Mouse (Mus musculus) liver, embryonic 16.5 days (tissue): ENCODE measurements around the gene Nol4l. TPM values are rescaled to one million over a fixed set of nuclear protein-coding genes. Genes with fewer than 3 reads are reported as not detected.
"Not testable (repeated sequence)": the region's sequence is repeated elsewhere in the genome, so short reads cannot be mapped to it uniquely, and the experiment has no call there.

Experiments used
- ATAC-seq: fragments of 200-750 bp; cut with Nextera tagmentation; 2 replicates; pipeline ENCODE4 v1.8.0; 2017; ENCODE audit warnings: low read depth, mild to moderate bottlenecking, moderate number of reproducible peaks, moderate library complexity
- H3K27ac ChIP-seq: fragments of 300-500 bp; sonication (generic); 2 replicates; pipeline ENCODE4 v1.5.1; 2014; ENCODE audit warnings: mild to moderate bottlenecking, low read length
- H3K27me3 ChIP-seq: fragments of 300-500 bp; sonication (generic); 2 replicates; pipeline ENCODE4 v1.6.1; 2014; ENCODE audit warnings: low read depth, low read length, mixed read lengths; ENCODE audit not compliant: control insufficient read depth, insufficient read depth
- H3K36me3 ChIP-seq: fragments of 300-500 bp; sonication (generic); 2 replicates; pipeline ENCODE4 v1.6.1; 2014; ENCODE audit warnings: mild to moderate bottlenecking; ENCODE audit not compliant: control insufficient read depth, insufficient read depth
- H3K4me1 ChIP-seq: fragments of 300-500 bp; sonication (generic); 2 replicates; pipeline ENCODE4 v1.6.1; 2014; ENCODE audit warnings: low read depth, low read length, mixed read lengths; ENCODE audit not compliant: control insufficient read depth
- H3K4me2 ChIP-seq: fragments of 300-500 bp; sonication (generic); 2 replicates; pipeline ENCODE4 v1.6.1; 2014; ENCODE audit warnings: low read depth, low read length, mixed read lengths
- H3K4me3 ChIP-seq: fragments of 300-500 bp; sonication (generic); 2 replicates; pipeline ENCODE4 v1.5.1; 2014; ENCODE audit warnings: low read depth, mild to moderate bottlenecking, low read length
- H3K9ac ChIP-seq: fragments of 300-500 bp; sonication (generic); 2 replicates; pipeline ENCODE4 v1.6.1; 2014; ENCODE audit warnings: low read depth, low read length
- H3K9me3 ChIP-seq: fragments of 300-500 bp; sonication (generic); replicated peaks from 2 replicates; pipeline ENCODE4 v1.6.1; 2016; ENCODE audit warnings: low read length; ENCODE audit not compliant: control insufficient read depth
- WGBS: fragments of 180-500 bp; shearing (Covaris S2); extraction: QIAGEN DNeasy Blood & Tissue Kit; methylation state at CpG from one replicate; pipeline ENCODE4 v1.1.7; 2014; ENCODE audit not compliant: insufficient replicate concordance; 5-methylcytosine and 5-hydroxymethylcytosine counted together
- polyA plus RNA-seq: library from polyadenylated mRNA; unstranded; fragments of >200 nt; fragmentation: Nextera tagmentation; extraction: Ambion mirVana; gene quantifications from 2 replicates; pipeline ENCODE4 v1.2.1, GENCODE M21; 2015

Nol4l gene
- polyA plus RNA-seq, 1 experiment from 2014 or later, result 4.3 TPM

DNA sequence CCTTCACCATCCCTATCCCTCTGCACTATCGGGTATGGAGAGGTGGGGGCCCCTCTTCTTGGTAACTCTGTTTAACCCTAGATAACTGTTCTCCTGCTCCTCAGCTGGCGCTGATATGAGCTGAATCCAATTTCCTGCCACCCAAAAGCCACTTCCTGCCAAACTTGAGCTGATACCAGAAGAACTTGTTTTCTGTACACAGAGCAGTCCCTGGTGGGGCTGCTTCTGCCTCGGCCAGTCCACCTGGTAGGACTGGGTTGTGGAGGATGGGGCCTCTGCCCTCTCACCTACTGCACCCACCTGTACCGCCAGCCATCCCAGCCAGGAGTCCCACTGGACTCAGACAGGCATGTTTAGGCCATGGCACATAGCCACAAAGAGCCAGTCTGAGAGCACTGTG, 34.0 kb downstream of the Nol4l start:
- 32% methylated on average over 4 of the region's 4 CpGs for WGBS
- peak overlapping the region; percentile 34 for H3K4me2 ChIP-seq
- H3K36me3 ChIP-seq, result no peaks in the 10 kb centered on the region
- 0 out of 2 replicates have a peak overlapping the region, but pooled peaks have one; percentile 1 for H3K4me3 ChIP-seq
- H3K9me3 ChIP-seq, result no peaks in the 10 kb centered on the region
- no peaks in the 10 kb centered on the region for H3K27me3 ChIP-seq
- H3K27ac ChIP-seq, result peak overlapping the region; percentile 95
- ATAC-seq, result peak; percentile 74
- H3K9ac ChIP-seq, result peak overlapping the region; percentile 55
- peaks cover 68% of the 10 kb centered on the region for H3K4me1 ChIP-seq

- Histone ChIP-seq H3K4me2 (peak overlapping the region; percentile 34), H3K27ac (peak overlapping the region; percentile 95), H3K4me1 (peaks cover 72% of the 10 kb centered on the region), H3K4me3 (0 out of 2 replicates have a peak overlapping the region, but pooled peaks have one; percentile 1), H3K9ac (peak overlapping the region; percentile 94)
- peak; percentile 58 for ATAC-seq
- WGBS, result 23% methylated on average over 4 of the region's 4 CpGs
- H3K27me3 ChIP-seq, H3K9me3 ChIP-seq, H3K36me3 ChIP-seq: not testable (repeated sequence)
Measured at GRCm38 (mm10) chr2:153495391-153495790, 34.4 kb downstream of the Nol4l start.

- H3K9ac ChIP-seq, result peak overlapping the region; percentile 94
- 13% methylated on average over 9 of the region's 9 CpGs for WGBS
- peaks cover 79% of the 10 kb centered on the region for H3K4me1 ChIP-seq
Measured at GRCm38 (mm10) chr2:153494293-153494811, 35.4 kb downstream of the Nol4l start.

GRCm38 (mm10) chr2:153493781-153494292, 35.9 kb downstream of the Nol4l start:
- peak; percentile 59 for ATAC-seq
- H3K9ac ChIP-seq, result peak overlapping the region; percentile 94
- H3K4me2 ChIP-seq, result peak overlapping the region; percentile 98
- H3K4me1 ChIP-seq, result peaks cover 77% of the 10 kb centered on the region
- H3K4me3 ChIP-seq, result peak overlapping the region; percentile 77
- H3K27me3 ChIP-seq, result no peaks in the 10 kb centered on the region
- no peaks in the 10 kb centered on the region for H3K9me3 ChIP-seq
- WGBS, result 1% methylated on average over 5 of the region's 6 CpGs
- peak overlapping the region; percentile 95 for H3K27ac ChIP-seq
- H3K36me3 ChIP-seq, result no peaks in the 10 kb centered on the region

More at GRCm38 (mm10) chr2:153494293-153494811, 35.4 kb downstream of the Nol4l start:
- peak overlapping the region; percentile 98 for H3K4me2 ChIP-seq
- H3K36me3 ChIP-seq, result no peaks in the 10 kb centered on the region
- H3K9me3 ChIP-seq, result no peaks in the 10 kb centered on the region
- peak overlapping the region; percentile 77 for H3K4me3 ChIP-seq
- no peaks in the 10 kb centered on the region for H3K27me3 ChIP-seq
- peak; percentile 8 for ATAC-seq
- H3K27ac ChIP-seq, result peak overlapping the region; percentile 95

DNA sequence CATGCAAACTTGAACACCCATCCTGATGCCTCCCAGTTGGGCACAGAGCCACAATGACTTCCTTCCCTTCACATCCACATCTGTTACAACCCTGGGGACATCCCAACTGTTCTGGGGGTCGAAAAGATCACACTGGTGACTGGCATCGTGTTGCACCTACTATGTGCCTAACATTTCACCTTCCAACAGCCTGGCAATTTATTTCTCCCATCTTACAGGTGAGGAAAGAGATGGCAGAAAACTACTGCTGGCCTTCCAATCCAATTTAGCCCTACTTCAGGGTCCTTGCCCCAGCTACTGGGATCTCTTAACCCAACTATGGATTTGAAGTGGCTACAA, 36.4 kb downstream of the Nol4l start:
- no peak for ATAC-seq
- peak overlapping the region; percentile 98 for H3K4me2 ChIP-seq
- WGBS, result 8% methylated on average over 2 of the region's 2 CpGs
- H3K27ac ChIP-seq, result peak overlapping the region; percentile 95
- peaks cover 75% of the 10 kb centered on the region for H3K4me1 ChIP-seq
- no peaks in the 10 kb centered on the region for H3K36me3 ChIP-seq
- H3K9me3 ChIP-seq, result no peaks in the 10 kb centered on the region
- peak overlapping the region; percentile 94 for H3K9ac ChIP-seq
- no peaks in the 10 kb centered on the region for H3K27me3 ChIP-seq
- peak overlapping the region; percentile 77 for H3K4me3 ChIP-seq

- Histone ChIP-seq H3K27me3 (no peaks in the 10 kb centered on the region), H3K36me3 (no peaks in the 10 kb centered on the region), H3K4me2 (peak within 1 kb of the TSS; percentile 98), H3K9me3 (no peaks in the 10 kb centered on the region), H3K4me1 (peaks cover 73% of the 10 kb centered on the region), H3K9ac (peak within 1 kb of the TSS; percentile 94), H3K4me3 (peak within 1 kb of the TSS; percentile 77), H3K27ac (peak within 1 kb of the TSS; percentile 95)
- peak; percentile 58 for ATAC-seq
- under 1% methylated on average over 66 of the region's 83 CpGs for WGBS
Measured at GRCm38 (mm10) chr2:153492573-153493392, 37.0 kb downstream of the Nol4l start, which contains the start of gene 4930404H24Rik. Gene 4930404H24Rik, plus strand, starts transcription at chr2:153492790.

DNA sequence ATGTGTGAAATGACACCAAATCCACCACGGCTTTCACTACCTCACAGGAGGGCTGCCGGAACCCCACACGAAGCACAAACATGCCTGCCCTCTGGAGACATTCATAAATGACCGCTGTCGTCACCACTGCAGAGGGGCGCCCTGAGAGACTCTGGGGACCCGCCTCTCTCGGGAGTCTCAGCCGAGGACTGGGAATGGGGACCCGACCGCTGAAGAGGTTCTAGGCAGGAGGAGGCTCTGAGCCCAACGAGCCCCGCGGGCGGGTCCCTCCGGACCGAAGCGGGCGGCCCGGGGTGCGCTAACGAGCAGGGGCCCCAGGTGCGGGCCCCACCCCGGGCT, 37.6 kb downstream of the Nol4l start:
- ATAC-seq, result peak; percentile 1
- Histone ChIP-seq H3K27me3 (no peaks in the 10 kb centered on the region), H3K4me3 (peak overlapping the region; percentile 77), H3K9me3 (no peaks in the 10 kb centered on the region), H3K9ac (peak overlapping the region; percentile 94), H3K36me3 (no peaks in the 10 kb centered on the region), H3K4me2 (peak overlapping the region; percentile 98), H3K27ac (peak overlapping the region; percentile 95), H3K4me1 (peaks cover 68% of the 10 kb centered on the region)
- WGBS, result under 1% methylated on average over 24 of the region's 24 CpGs

DNA sequence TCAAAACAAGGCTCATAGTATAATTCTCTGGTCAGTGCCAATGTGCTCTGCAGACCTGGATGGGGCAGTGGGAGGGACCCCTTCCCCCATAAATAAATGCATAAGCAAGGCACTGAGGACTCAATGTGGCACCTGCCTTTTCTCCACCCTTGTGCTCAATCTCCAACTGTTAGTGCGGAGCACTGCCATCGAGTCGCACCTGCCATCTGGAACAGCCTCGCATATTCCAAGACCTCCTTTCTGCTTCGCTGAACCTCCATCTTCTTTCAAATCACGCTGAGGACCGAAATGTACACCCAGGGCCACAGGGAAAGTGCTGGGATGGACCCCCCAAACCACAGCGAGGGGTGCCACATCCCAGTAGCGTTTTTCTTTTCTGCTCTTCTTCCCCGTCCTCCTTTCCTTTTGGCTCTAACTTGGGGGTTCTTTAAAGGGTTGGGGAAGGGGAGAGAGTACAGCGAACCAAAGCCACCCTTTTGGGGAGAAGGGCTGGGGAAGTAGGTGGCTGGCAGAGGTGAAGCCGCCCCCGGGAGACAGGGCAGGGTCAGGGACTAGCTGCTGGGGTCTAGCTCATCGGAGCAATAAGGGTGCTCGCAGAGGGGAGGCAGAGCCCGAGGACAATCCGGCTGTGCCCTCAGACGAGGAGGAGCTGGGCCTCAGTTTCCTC, 38.1 kb downstream of the Nol4l start:
- Histone ChIP-seq H3K9ac (peak overlapping the region; percentile 94), H3K27ac (peak overlapping the region; percentile 95), H3K9me3 (no peaks in the 10 kb centered on the region), H3K4me1 (peaks cover 63% of the 10 kb centered on the region), H3K4me2 (peak overlapping the region; percentile 98), H3K36me3 (no peaks in the 10 kb centered on the region), H3K27me3 (no peaks in the 10 kb centered on the region), H3K4me3 (peak overlapping the region; percentile 77)
- 27% methylated on average over 18 of the region's 18 CpGs for WGBS
- ATAC-seq, result no peak
